Mouse (Mus musculus) adrenal gland, adult 18-20 months (tissue): Measurements from ENCODE around the gene Cutc. TPM values are rescaled to one million over a fixed set of nuclear protein-coding genes. Genes with fewer than 3 reads are reported as not detected.

Source experiments
- DNase-seq, 2 experiments: peaks; one replicate each; pipeline ENCODE4 v3.0.0; 2021 to 2022; ENCODE audit warnings: low spot score in 2 of 2
- total RNA-seq, 2 experiments: library from RNA; stranded (reverse); gene quantifications; 1 replicate in 1 of 2; 2 replicates in 1 of 2; pipeline ENCODE4 v1.2.3; 2021

Cutc gene
- total RNA-seq, 2 experiments from 2014 or later, result 7.2 to 8.2 TPM

GRCm38 (mm10) chr19:43792537-43792936 lies 39.7 kb downstream of the Cutc start:
- no peak for DNase-seq

GRCm38 (mm10) chr19:43793951-43794350 lies 41.2 kb downstream of the Cutc start:
- DNase-seq, result no peak

DNA sequence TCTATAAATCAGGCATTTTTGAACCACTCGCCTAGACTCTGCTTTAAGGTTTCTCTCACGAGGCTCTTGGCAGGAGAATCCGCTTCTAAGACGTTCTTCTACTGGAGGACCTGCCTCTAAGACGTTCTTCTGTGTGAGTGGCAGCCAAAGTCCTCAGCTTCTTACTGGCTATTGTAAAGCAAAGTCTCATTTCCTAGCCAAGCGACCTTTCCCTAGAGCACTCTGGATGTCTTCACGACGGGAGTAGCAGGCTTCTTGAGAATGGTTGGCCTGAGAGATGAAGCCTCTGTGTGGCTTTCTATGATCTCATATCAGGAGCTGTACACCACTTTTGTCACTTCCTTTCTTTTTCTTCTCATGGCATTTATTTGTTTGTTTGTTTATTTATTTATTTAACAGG lies 42.7 kb downstream of the Cutc start:
- no peak for DNase-seq

GRCm38 (mm10) chr19:43797216-43797615 lies 44.4 kb downstream of the Cutc start:
- DNase-seq, result peak in 1 of 2 experiments; percentile 20

- DNase-seq, result no peak
Measured at GRCm38 (mm10) chr19:43801427-43802051, 48.7 kb downstream of the Cutc start.

DNA sequence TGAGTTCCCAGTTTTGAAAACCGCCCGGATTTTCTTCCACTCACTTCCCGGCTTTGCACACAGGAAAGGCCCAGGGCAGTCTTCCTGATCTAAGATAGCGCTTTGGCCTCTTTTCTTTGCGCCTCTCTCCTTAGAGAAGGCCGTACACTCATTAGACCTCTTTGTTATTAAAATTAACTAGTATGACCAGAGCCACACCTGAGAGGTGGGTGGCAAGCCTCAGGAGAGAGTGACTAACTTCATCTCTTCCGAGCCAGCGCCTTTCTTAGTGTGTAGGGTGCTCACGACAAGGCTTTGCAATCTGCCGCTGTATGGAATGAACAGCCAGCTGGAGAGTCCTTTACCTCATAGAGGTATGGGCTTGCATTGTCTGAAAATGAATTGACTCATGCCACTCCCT lies 51.1 kb downstream of the Cutc start:
- DNase-seq, result no peak

- DNase-seq, result no peak
Measured at GRCm38 (mm10) chr19:43809331-43809730, 56.5 kb downstream of the Cutc start.

GRCm38 (mm10) chr19:43811419-43811818 lies 58.6 kb downstream of the Cutc start:
- no peak for DNase-seq

DNA sequence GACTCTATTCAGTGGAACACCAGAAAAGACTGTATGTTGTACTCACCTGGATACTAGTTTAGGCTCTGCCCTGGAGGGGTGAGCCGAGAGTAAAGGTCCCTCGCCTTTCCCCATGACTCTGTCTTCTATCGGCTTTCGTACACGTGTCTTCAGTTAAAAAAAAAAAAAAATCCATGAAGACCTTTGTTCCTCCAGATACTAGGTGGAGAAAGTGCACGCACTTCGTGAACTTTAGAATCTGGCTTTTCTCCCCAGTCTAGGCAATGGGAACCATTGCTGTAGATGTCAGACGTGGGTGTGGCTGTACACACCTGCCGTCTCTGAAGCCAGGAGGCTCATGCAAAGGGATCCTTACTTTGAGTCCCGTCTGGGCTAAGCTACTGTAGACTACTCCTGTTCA lies 60.5 kb downstream of the Cutc start:
- DNase-seq, result no peak

- DNase-seq, result peak; percentile 26 to 44
Measured at GRCm38 (mm10) chr19:43815661-43816414, 63.0 kb downstream of the Cutc start.

Other genes with a start within 250 kb of the Cutc start
- gene Got1, start 228.4 kb upstream of the Cutc start, total RNA-seq, result 100 to 1,000 TPM; 181 to 350 TPM
- not detected for gene Nkx2-3, start 140.7 kb upstream of the Cutc start, total RNA-seq
- gene Slc25a28, start 78.1 kb upstream of the Cutc start, total RNA-seq, result 10 to 100 TPM; 57.5 to 78.5 TPM
- 10 to 100 TPM; 13.0 to 20.6 TPM for gene Entpd7, start 63.3 kb upstream of the Cutc start, total RNA-seq
- gene Cox15, start within 50 bp of the Cutc start, total RNA-seq, result 10 to 100 TPM; 28.9 to 37.3 TPM
- under 1 TPM; 0.13 to 0.20 TPM for gene Abcc2, start 29.2 kb downstream of the Cutc start, total RNA-seq
- gene Dnmbp, start 187.2 kb downstream of the Cutc start, total RNA-seq, result 10 to 100 TPM; 12.1 to 13.5 TPM
- gene Cpn1, start 233.6 kb downstream of the Cutc start, total RNA-seq, result not detected